Mouse (Mus musculus): ENCODE data around the gene Olfr1230.

The Olfr1230 gene

GRCm38 (mm10) chr2:89297168-89297567, at the start of gene Olfr1230:
TSS of gene Olfr1230 (minus strand) at chr2:89297268.
- DNase-seq (ENCODE audit: extremely low spot score): no peak

- DNase-seq (ENCODE audit: extremely low spot score): no peak
Measured at GRCm38 (mm10) chr2:89342298-89342697, 45.2 kb upstream of the Olfr1230 start, which contains the start of gene Olfr1233. TSS of gene Olfr1233 (minus strand) at chr2:89342398.

GRCm38 (mm10) chr2:89329575-89329974, 32.5 kb upstream of the Olfr1230 start, which contains the start of gene Olfr1232:
TSS of gene Olfr1232 (minus strand) at chr2:89329675.
- no peak for DNase-seq (ENCODE audit: extremely low spot score)

- no peak for DNase-seq (ENCODE audit: extremely low spot score)
Measured at GRCm38 (mm10) chr2:89306974-89307373, 9.9 kb upstream of the Olfr1230 start, which contains the start of gene Olfr1231. TSS of gene Olfr1231 (minus strand) at chr2:89307074.

GRCm38 (mm10) chr2:89287914-89288313, 9.2 kb downstream of the Olfr1230 start, which contains the start of gene Olfr1229:
TSS of gene Olfr1229 (minus strand) at chr2:89288014.
- DNase-seq (ENCODE audit: extremely low spot score): no peak

- DNase-seq (ENCODE audit: extremely low spot score): no peak
Measured at GRCm38 (mm10) chr2:89253962-89254361, 43.1 kb downstream of the Olfr1230 start, which contains the start of gene Olfr1228. TSS of gene Olfr1228 (minus strand) at chr2:89254062.
